Mouse (Mus musculus) embryonic facial prominence, embryonic 15.5 days (tissue): Measurements from ENCODE around the gene Syt6. TPM values are rescaled to one million over a fixed set of nuclear protein-coding genes. Genes with fewer than 3 reads are reported as not detected.
A peak's percentile ranks its signal among the peaks of the same experiment; 100 is the strongest.

Source experiments
- ATAC-seq: fragments of 200-750 bp; cut with Nextera tagmentation; 2 replicates; pipeline ENCODE4 v1.8.0; 2017; ENCODE audit warnings: low read depth, moderate TSS enrichment; ENCODE audit not compliant: insufficient number of reproducible peaks, low FRiP score, low TSS enrichment
- H3K27ac ChIP-seq: fragments of 300-500 bp; sonication (generic); replicated peaks from 2 replicates; pipeline ENCODE4 v1.5.1; 2015; ENCODE audit warnings: mild to moderate bottlenecking, inconsistent platforms
- H3K27me3 ChIP-seq: fragments of 300-500 bp; sonication (generic); 2 replicates; pipeline ENCODE4 v1.6.1; 2015; ENCODE audit warnings: inconsistent platforms
- H3K36me3 ChIP-seq: fragments of 300-500 bp; sonication (generic); 2 replicates; pipeline ENCODE4 v1.6.1; 2015; ENCODE audit warnings: mild to moderate bottlenecking, inconsistent platforms
- H3K4me1 ChIP-seq: fragments of 300-500 bp; sonication (generic); 2 replicates; pipeline ENCODE4 v1.6.1; 2015; ENCODE audit warnings: inconsistent platforms
- H3K4me2 ChIP-seq: fragments of 300-500 bp; sonication (generic); replicated peaks from 2 replicates; pipeline ENCODE4 v1.6.1; 2015; ENCODE audit warnings: mild to moderate bottlenecking, inconsistent platforms
- H3K4me3 ChIP-seq: fragments of 300-500 bp; sonication (generic); replicated peaks from 2 replicates; pipeline ENCODE4 v1.5.1; 2015; ENCODE audit warnings: mild to moderate bottlenecking, inconsistent platforms
- H3K9ac ChIP-seq: fragments of 300-500 bp; sonication (generic); 2 replicates; pipeline ENCODE4 v1.6.1; 2015; ENCODE audit warnings: inconsistent platforms
- H3K9me3 ChIP-seq: fragments of 300-500 bp; sonication (generic); replicated peaks from 2 replicates; pipeline ENCODE4 v1.6.1; 2016; ENCODE audit warnings: inconsistent platforms
- WGBS: fragments of 180-500 bp; shearing (Covaris S2); methylation state at CpG from one replicate; pipeline ENCODE4 v1.1.7; 2015; 5-methylcytosine and 5-hydroxymethylcytosine counted together
- polyA plus RNA-seq: library from polyadenylated mRNA; unstranded; fragments of >200 nt; fragmentation: Nextera tagmentation; extraction: Ambion mirVana; gene quantifications from 2 replicates; pipeline ENCODE4 v1.2.1, GENCODE M21; 2015

Gene Syt6
- polyA plus RNA-seq, 1 experiment from 2014 or later: 1.3 TPM

DNA sequence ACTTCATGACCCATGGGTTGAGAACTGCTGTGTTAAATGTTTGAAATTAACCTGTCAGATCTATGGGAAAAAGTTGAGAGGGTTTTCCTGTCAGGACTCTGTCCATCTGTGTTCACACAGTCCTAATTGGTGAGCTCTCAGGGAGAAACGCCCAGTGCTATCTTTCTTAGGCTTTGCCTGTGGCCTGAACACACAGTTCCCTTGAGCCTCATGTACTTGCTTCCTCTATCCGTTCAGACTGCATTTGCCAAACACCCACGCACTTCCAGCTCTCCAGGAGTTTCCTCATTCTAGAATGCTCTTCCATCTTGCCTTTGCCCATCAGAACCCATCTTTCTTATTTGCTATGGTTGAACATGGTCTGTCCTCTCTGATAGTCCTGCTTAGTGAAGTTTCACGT is 73.5 kb downstream of the Syt6 start:
- no peaks in the 10 kb centered on the region for H3K9me3 ChIP-seq
- no peaks in the 10 kb centered on the region for H3K27me3 ChIP-seq
- H3K9ac ChIP-seq: no peak overlapping the region
- no peak overlapping the region for H3K4me3 ChIP-seq
- no peak overlapping the region for H3K27ac ChIP-seq
- no peak for ATAC-seq
- H3K36me3 ChIP-seq: no peaks in the 10 kb centered on the region
- H3K4me2 ChIP-seq: no peak overlapping the region
- no peaks in the 10 kb centered on the region for H3K4me1 ChIP-seq
- WGBS: 75% methylated on average over 4 of the region's 4 CpGs

DNA sequence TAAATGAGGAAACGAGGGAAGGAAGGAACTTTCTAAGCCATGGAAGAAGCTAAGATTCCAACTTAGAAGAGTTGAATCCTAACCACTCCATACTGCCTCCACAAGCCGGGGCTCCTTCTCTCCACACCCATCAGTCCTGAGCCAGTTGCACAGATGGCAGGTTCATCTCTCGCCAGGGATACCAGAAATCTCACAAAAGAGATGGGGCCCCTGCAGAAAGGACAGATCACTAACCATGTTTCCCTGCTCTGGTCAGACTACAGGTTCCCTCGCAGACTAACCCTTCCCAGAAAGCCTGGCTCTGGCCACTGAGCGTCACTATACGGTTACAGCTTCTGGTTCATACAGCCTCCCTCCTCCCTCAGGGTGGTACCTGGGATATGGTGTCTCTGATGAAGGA is 74.7 kb downstream of the Syt6 start:
- H3K9me3 ChIP-seq: no peaks in the 10 kb centered on the region
- H3K9ac ChIP-seq: no peak overlapping the region
- H3K27me3 ChIP-seq: no peaks in the 10 kb centered on the region
- no peak overlapping the region for H3K4me2 ChIP-seq
- no peak overlapping the region for H3K4me3 ChIP-seq
- ATAC-seq: no peak
- H3K36me3 ChIP-seq: no peaks in the 10 kb centered on the region
- no peak overlapping the region for H3K27ac ChIP-seq
- H3K4me1 ChIP-seq: no peaks in the 10 kb centered on the region
- WGBS: 84% methylated on average over 6 of the region's 6 CpGs

DNA sequence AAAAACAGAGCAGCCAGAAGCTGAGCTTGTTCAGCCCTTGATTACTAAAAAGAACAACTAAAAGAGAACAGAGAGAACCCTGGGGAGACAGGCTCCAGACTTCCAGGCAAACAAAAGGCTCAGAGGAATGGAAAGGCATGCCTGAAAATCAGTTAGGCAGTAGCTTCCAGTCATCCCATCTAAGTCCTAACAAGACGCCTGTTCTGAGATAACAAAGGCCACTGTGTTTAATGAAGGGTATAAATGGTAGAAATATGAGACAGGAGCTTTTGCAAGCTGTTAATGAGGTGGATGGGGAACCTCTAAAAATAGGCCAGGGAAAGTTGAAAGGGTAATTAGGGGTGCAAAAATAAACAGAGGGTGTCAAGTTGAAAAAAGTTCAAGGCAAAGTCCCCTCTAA is 75.4 kb downstream of the Syt6 start:
- no peak for ATAC-seq
- no peaks in the 10 kb centered on the region for H3K36me3 ChIP-seq
- no peaks in the 10 kb centered on the region for H3K27me3 ChIP-seq
- no peaks in the 10 kb centered on the region for H3K4me1 ChIP-seq
- WGBS: 43% methylated on average over 1 of the region's 1 CpGs
- H3K9ac ChIP-seq: no peak overlapping the region
- H3K9me3 ChIP-seq: no peaks in the 10 kb centered on the region
- H3K27ac ChIP-seq: no peak overlapping the region
- H3K4me2 ChIP-seq: no peak overlapping the region
- no peak overlapping the region for H3K4me3 ChIP-seq

DNA sequence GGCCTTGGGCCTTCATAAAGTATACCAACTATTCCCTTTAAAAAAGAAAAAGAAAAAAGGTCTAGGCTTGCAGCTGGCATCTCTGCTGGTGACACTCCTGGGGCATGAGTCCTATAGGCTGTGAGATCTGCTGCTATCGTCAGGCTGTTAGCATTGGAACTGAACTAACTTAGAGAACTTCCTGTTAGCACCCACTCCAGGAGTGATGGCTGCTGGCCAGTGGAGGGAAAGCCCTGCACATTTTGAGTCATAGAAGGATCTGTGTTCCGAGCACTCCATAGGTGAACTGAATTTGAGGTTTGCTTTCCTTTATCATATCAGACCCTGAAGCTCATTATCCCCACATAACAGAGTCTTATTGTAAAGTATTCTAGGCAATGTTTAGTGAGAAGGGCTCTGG is 85.0 kb downstream of the Syt6 start:
- H3K4me2 ChIP-seq: no peak overlapping the region
- H3K27me3 ChIP-seq: no peaks in the 10 kb centered on the region
- no peak for ATAC-seq
- WGBS: 69% methylated on average over 2 of the region's 2 CpGs
- H3K36me3 ChIP-seq: no peaks in the 10 kb centered on the region
- H3K27ac ChIP-seq: no peak overlapping the region
- no peak overlapping the region for H3K4me3 ChIP-seq
- no peaks in the 10 kb centered on the region for H3K9me3 ChIP-seq
- H3K4me1 ChIP-seq: 0 out of 2 replicates have a peak, but pooled peaks cover 3% of the 10 kb centered on the region
- H3K9ac ChIP-seq: no peak overlapping the region

DNA sequence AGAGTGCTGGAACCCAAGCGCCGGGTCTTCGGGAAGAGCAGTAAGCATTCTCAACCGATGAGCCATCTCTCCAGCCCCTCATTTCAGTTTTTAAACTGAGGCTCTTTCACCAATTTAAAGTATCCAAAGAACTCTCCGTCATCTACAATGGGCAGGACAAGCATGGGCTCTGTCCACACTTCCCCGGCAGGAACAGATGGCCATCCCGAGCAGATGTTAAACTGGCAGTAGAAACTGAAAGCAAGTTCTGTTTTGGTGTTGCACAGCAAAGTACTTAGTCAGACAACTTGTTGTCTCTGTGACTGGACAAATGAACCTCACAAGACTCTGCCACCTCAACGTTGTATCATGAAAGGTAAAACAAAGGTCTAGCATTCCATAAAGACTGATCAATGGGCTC is 86.7 kb downstream of the Syt6 start:
- Histone ChIP-seq H3K27me3 (no peaks in the 10 kb centered on the region), H3K27ac (no peak overlapping the region), H3K9ac (no peak overlapping the region), H3K9me3 (no peaks in the 10 kb centered on the region), H3K4me2 (no peak overlapping the region), H3K36me3 (no peaks in the 10 kb centered on the region), H3K4me1 (0 out of 2 replicates have a peak, but pooled peaks cover 3% of the 10 kb centered on the region), H3K4me3 (no peak overlapping the region)
- WGBS: 87% methylated on average over 8 of the region's 8 CpGs
- ATAC-seq: no peak

DNA sequence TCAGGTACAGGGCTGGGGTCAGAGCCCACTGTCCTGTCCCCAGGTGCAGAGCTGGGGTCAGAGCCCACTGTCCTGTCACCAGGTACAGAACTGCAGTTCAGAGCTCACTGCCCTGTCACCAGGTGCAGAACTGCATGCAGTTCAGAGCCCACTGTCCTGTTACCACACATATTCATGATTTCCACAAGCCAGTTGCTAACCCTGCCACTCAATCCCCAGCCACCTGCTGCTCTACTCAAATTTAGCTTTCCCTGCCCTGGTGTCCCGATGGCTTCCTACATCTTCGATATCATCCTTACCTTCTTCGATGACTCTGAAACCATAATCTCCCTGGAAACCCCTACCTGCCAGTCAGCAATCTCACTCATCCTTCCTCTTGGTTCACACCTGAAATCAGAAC is 88.4 kb downstream of the Syt6 start:
- no peak overlapping the region for H3K9ac ChIP-seq
- no peak overlapping the region for H3K27ac ChIP-seq
- no peak for ATAC-seq
- 97% methylated on average over 3 of the region's 3 CpGs for WGBS
- H3K4me3 ChIP-seq: no peak overlapping the region
- H3K27me3 ChIP-seq: no peaks in the 10 kb centered on the region
- 0 out of 2 replicates have a peak, but pooled peaks cover 3% of the 10 kb centered on the region for H3K4me1 ChIP-seq
- H3K36me3 ChIP-seq: no peaks in the 10 kb centered on the region
- H3K9me3 ChIP-seq: no peaks in the 10 kb centered on the region
- no peak overlapping the region for H3K4me2 ChIP-seq

DNA sequence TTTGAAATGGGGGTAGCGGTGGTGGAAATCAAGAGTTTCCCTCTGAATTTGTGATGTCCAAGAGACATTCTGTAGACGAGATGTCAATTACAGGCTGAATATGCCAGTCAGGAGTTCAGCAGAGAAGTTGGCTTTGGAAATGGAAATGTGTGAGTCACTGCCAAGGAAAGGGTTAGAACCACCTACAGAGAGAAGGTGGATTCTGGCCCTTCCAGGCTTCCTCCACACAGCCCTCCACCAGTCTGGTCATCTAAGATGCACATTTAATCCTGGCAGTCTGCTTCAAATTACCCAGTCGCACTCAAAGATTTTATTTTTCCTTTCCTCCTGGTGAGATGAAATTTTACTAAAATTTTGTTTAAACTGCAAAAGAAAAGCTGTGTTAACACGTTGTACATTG is 97.1 kb downstream of the Syt6 start:
- no peak overlapping the region for H3K4me2 ChIP-seq
- H3K4me1 ChIP-seq: no peaks in the 10 kb centered on the region
- ATAC-seq: no peak
- no peak overlapping the region for H3K9ac ChIP-seq
- H3K27me3 ChIP-seq: no peaks in the 10 kb centered on the region
- no peak overlapping the region for H3K4me3 ChIP-seq
- H3K36me3 ChIP-seq: no peaks in the 10 kb centered on the region
- H3K27ac ChIP-seq: no peak overlapping the region
- WGBS: 66% methylated on average over 4 of the region's 4 CpGs
- no peaks in the 10 kb centered on the region for H3K9me3 ChIP-seq

DNA sequence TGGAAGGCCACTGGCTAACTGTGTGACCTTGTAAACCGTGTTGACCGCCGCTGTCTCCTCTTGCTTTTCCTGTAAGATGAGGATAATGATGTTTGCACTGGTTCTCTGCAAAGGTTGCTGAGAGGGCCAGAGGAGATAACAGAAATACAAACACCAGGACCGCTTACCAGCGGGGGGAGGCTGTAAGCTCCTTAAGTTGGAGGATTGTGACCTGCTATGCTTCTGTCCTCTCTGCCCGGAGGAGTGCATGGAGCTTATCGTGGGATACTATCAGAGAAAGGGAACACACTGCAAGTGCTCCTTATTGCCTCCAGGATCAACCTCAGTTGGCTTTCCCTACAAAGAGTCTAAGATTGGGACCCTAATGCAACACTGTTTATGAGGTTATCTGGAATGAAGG is 97.7 kb downstream of the Syt6 start:
- no peaks in the 10 kb centered on the region for H3K9me3 ChIP-seq
- H3K4me1 ChIP-seq: no peaks in the 10 kb centered on the region
- no peak for ATAC-seq
- no peak overlapping the region for H3K4me3 ChIP-seq
- 46% methylated on average over 7 of the region's 7 CpGs for WGBS
- H3K9ac ChIP-seq: no peak overlapping the region
- no peak overlapping the region for H3K4me2 ChIP-seq
- no peak overlapping the region for H3K27ac ChIP-seq
- no peaks in the 10 kb centered on the region for H3K27me3 ChIP-seq
- H3K36me3 ChIP-seq: no peaks in the 10 kb centered on the region

DNA sequence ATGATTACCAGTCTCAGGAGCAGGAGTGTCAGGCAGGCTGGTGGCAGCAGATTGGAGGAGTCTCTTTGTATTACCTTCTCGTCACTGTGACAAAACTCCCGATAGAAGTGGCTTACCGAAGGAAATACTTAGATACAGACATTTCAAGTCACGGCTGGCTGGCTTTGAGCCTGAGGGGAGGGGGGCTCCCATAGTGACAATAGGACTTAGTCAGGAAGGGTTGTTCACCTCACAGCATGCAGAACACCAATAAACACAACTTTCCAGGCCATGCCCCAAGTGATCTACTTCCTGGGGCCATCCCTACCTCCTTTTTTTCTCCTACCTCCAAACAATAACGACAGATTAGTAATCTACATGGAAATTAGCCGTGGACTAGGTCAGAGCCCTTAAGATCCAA is 103.8 kb downstream of the Syt6 start:
- Histone ChIP-seq H3K36me3 (no peaks in the 10 kb centered on the region), H3K4me2 (no peak overlapping the region)
- 13% methylated on average over 6 of the region's 6 CpGs for WGBS

DNA sequence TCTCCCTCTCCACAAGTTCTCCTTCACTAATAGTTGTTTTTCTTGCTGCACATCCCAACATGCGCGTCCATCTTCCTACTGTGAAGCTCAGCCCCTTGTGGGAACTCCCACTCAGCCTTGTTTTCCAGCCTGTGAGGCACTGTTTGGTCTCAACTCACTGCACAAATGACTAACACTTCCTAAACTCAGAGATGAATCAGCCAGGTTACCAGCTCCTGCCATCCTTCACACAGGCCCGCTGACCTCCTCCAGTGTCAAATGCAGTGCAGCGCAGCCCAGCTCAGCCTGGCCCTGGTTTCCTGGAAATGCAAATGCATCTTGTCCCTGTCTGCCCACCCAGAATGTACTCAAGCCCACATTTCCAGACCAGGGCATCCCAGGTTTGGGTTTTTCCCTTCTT is 107.4 kb downstream of the Syt6 start:
- H3K27ac ChIP-seq: no peak overlapping the region
- H3K9me3 ChIP-seq: no peaks in the 10 kb centered on the region
- ATAC-seq: no peak
- WGBS: 59% methylated on average over 4 of the region's 4 CpGs
- H3K9ac ChIP-seq: no peak overlapping the region
- H3K4me2 ChIP-seq: no peak overlapping the region
- peaks cover 3% of the 10 kb centered on the region; the same call in 1 of the 2 replicates for H3K27me3 ChIP-seq
- no peaks in the 10 kb centered on the region for H3K4me1 ChIP-seq
- H3K4me3 ChIP-seq: no peak overlapping the region
- no peaks in the 10 kb centered on the region for H3K36me3 ChIP-seq

More for the DNA sequence above, 103.8 kb downstream of the Syt6 start:
- H3K4me3 ChIP-seq: no peak overlapping the region
- H3K4me1 ChIP-seq: no peaks in the 10 kb centered on the region
- no peaks in the 10 kb centered on the region for H3K27me3 ChIP-seq
- no peaks in the 10 kb centered on the region for H3K9me3 ChIP-seq
- no peak overlapping the region for H3K9ac ChIP-seq
- ATAC-seq: no peak
- H3K27ac ChIP-seq: no peak overlapping the region

DNA sequence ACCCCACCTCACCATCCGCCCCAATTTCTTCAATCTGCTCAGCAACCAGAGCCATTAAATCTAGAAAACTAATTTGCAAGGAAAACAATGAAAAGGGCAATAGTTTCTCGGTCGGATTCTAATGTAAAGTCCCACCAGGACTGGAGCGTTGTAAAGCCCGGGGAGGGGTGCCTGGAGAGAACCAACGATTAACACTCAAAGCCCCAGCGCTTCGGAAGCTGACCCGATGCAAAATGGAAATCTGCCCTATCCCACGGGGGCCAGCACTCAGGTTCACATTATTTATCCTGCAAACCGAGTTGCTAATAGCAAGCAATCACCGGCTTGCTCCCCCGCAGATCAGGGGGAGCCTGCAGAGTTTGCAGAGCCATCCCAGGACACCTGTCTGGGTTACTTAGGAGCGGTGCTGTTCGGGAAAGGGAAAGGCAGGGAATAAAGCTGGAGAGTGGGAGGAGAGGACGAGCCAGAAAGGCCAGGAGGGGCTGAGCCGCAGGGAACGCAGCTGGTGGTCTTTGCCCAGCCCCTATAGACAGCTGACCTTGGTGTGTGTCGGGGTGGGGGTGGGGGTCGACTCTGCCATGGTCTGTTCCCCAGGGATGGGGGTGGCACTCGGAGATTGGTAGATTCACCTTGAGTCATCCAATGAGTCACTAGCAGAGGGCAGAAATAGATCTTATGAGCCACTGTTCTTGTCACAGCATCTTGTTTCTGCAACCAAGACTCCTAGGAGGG is 108.4 kb downstream of the Syt6 start:
- no peak overlapping the region for H3K9ac ChIP-seq
- H3K27ac ChIP-seq: no peak overlapping the region
- no peaks in the 10 kb centered on the region for H3K4me1 ChIP-seq
- no peaks in the 10 kb centered on the region for H3K9me3 ChIP-seq
- no peaks in the 10 kb centered on the region for H3K36me3 ChIP-seq
- no peak for ATAC-seq
- H3K27me3 ChIP-seq: peaks cover 3% of the 10 kb centered on the region; the same call in 1 of the 2 replicates
- peak overlapping the region; percentile 22; the same call in 1 of the 2 replicates for H3K4me2 ChIP-seq
- WGBS: 4% methylated on average over 21 of the region's 21 CpGs
- no peak overlapping the region for H3K4me3 ChIP-seq

DNA sequence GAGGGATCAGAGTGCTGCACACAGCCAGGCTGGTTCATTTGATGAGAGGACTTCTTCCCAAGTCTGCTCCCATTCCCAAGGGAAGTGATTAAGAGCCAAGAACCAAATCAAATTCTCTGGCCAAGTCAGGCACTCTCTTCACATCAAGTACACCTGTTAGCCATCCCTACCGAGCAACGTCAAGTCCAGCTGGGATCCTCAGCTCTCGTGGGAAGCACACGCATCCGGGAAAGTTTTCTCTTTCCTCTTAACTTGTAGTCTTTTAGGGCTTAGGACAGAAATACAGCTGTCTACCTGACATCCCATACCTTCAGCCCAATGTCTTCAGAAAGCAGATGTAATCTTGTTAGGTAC is 108.9 kb downstream of the Syt6 start:
- no peaks in the 10 kb centered on the region for H3K36me3 ChIP-seq
- H3K27me3 ChIP-seq: peaks cover 3% of the 10 kb centered on the region; the same call in 1 of the 2 replicates
- no peak overlapping the region for H3K27ac ChIP-seq
- no peaks in the 10 kb centered on the region for H3K9me3 ChIP-seq
- no peaks in the 10 kb centered on the region for H3K4me1 ChIP-seq
- no peak for ATAC-seq
- 25% methylated on average over 5 of the region's 5 CpGs for WGBS
- H3K4me3 ChIP-seq: no peak overlapping the region
- H3K4me2 ChIP-seq: no peak overlapping the region
- no peak overlapping the region for H3K9ac ChIP-seq
